Mouse (Mus musculus) erythroblast, embryonic 14.5 days (primary cell): ENCODE measurements at regions not wholly inside any gene's neighbourhood (a gene's known extent, or its start where the extent isn't known, plus 50 kb on each side); places are given as distances from the start of the nearest gene placed in this dataset.

ENCODE experiments used
- GATA1 ChIP-seq: IDR thresholded peaks from 2 replicates; pipeline ENCODE4 v1.6.1; 2012; ENCODE audit warnings: low read length, inconsistent platforms, mixed read lengths
- TAL1 ChIP-seq: IDR thresholded peaks from 3 replicates; pipeline ENCODE4 v1.6.1; 2012; ENCODE audit warnings: low read length, inconsistent platforms, mixed read lengths

GRCm38 (mm10) chr4:95402273-95402672, 155.0 kb upstream of the Fggy start:
- TF ChIP-seq TAL1 (no peak), GATA1 (no peak)
